Mouse (Mus musculus): ENCODE measurements around the gene Arpin. TPM values are rescaled to one million over a fixed set of nuclear protein-coding genes. Genes with fewer than 3 reads are reported as not detected.

The Arpin gene
- 10 to 100 TPM; 14.3 to 14.5 TPM for total RNA-seq (2021)
- long read RNA-seq, transcript Arpin-201 (6 exons, 2,277 nt), result major isoform, 12 of 13 reads
- long read RNA-seq, partial matches to known transcripts, result 0 of 13 reads
- long read RNA-seq, other reads (novel, unspliced or antisense), result 1 of 13 reads

- DNase-seq (ENCODE audit: low spot score in 2 of 2), result peak in 1 of 2 experiments; percentile 49
These were observed at the start of gene Arpin for GRCm38 (mm10) chr7:79934862-79935510. Arpin (minus strand) TSS chr7:79935359.

- DNase-seq (ENCODE audit: low spot score in 2 of 2), result no peak
These were observed 40.2 kb upstream of the Arpin start for GRCm38 (mm10) chr7:79975316-79975715.

- DNase-seq (ENCODE audit: low spot score in 2 of 2), result no peak
These were observed 37.0 kb upstream of the Arpin start for GRCm38 (mm10) chr7:79972195-79972594.

GRCm38 (mm10) chr7:79970336-79970735 lies 35.2 kb upstream of the Arpin start:
- DNase-seq (ENCODE audit: low spot score in 2 of 2), result no peak

- no peak for DNase-seq (ENCODE audit: low spot score in 2 of 2)
These were observed 33.2 kb upstream of the Arpin start for GRCm38 (mm10) chr7:79968326-79968725.

- no peak for DNase-seq (ENCODE audit: low spot score in 2 of 2)
These were observed 26.4 kb upstream of the Arpin start for GRCm38 (mm10) chr7:79961600-79961999.

GRCm38 (mm10) chr7:79956131-79956530 lies 21.0 kb upstream of the Arpin start:
- DNase-seq (ENCODE audit: low spot score in 2 of 2), result no peak

- no peak for DNase-seq (ENCODE audit: low spot score in 2 of 2)
These were observed 19.7 kb upstream of the Arpin start for GRCm38 (mm10) chr7:79954890-79955289.

- no peak for DNase-seq (ENCODE audit: low spot score in 2 of 2)
These were observed 15.9 kb upstream of the Arpin start for GRCm38 (mm10) chr7:79951038-79951437.

GRCm38 (mm10) chr7:79950236-79950635 lies 15.1 kb upstream of the Arpin start:
- no peak for DNase-seq (ENCODE audit: low spot score in 2 of 2)

GRCm38 (mm10) chr7:79935511-79936205 lies 499 bp upstream of the Arpin start:
- peak in 1 of 2 experiments; percentile 24 for DNase-seq (ENCODE audit: low spot score in 2 of 2)

GRCm38 (mm10) chr7:79934461-79934860 lies 698 bp downstream of the Arpin start:
- no peak for DNase-seq (ENCODE audit: low spot score in 2 of 2)

GRCm38 (mm10) chr7:79928516-79929052 lies 6.6 kb downstream of the Arpin start:
- no peak for DNase-seq (ENCODE audit: low spot score in 2 of 2)

GRCm38 (mm10) chr7:79920344-79920983 lies 14.7 kb downstream of the Arpin start, which contains the start of gene Ap3s2:
Ap3s2 (minus strand) TSS chr7:79920649.
- DNase-seq (ENCODE audit: low spot score in 2 of 2), result peak; percentile 88 to 95

GRCm38 (mm10) chr7:79914556-79914955 lies 20.6 kb downstream of the Arpin start:
- DNase-seq (ENCODE audit: low spot score in 2 of 2), result no peak

GRCm38 (mm10) chr7:79907356-79907755 lies 27.8 kb downstream of the Arpin start:
- DNase-seq (ENCODE audit: low spot score in 2 of 2), result no peak

GRCm38 (mm10) chr7:79906914-79907313 lies 28.2 kb downstream of the Arpin start:
- no peak for DNase-seq (ENCODE audit: low spot score in 2 of 2)

- DNase-seq (ENCODE audit: low spot score in 2 of 2), result no peak
These were observed 30.0 kb downstream of the Arpin start for GRCm38 (mm10) chr7:79905193-79905592.

- no peak for DNase-seq (ENCODE audit: low spot score in 2 of 2)
These were observed 31.9 kb downstream of the Arpin start for GRCm38 (mm10) chr7:79903160-79903792.

GRCm38 (mm10) chr7:79900753-79901152 lies 34.4 kb downstream of the Arpin start:
- no peak for DNase-seq (ENCODE audit: low spot score in 2 of 2)

GRCm38 (mm10) chr7:79895225-79895624 lies 39.9 kb downstream of the Arpin start:
- no peak for DNase-seq (ENCODE audit: low spot score in 2 of 2)

Data from layer of hippocampus, adult 18-20 months (tissue).